Mouse (Mus musculus): ENCODE data around the gene Foxp1.

- TF ChIP-seq POLR2A (IDR thresholded peaks at IDR 0.05; ENCODE audit: insufficient read length, low read depth) (no peak), TCF3 (IDR thresholded peaks at IDR 0.05; ENCODE audit: insufficient read length, low read depth) (no peak), USF1 (IDR thresholded peaks at IDR 0.05; ENCODE audit: low read depth) (no peak), MAX (IDR thresholded peaks at IDR 0.05; ENCODE audit: low read depth) (no peak), TCF12 (IDR thresholded peaks at IDR 0.05; ENCODE audit: insufficient read depth, poor library complexity, severe bottlenecking) (no peak), E2F4 (IDR thresholded peaks at IDR 0.05; ENCODE audit: insufficient read depth) (no peak), SRF (IDR thresholded peaks at IDR 0.05; ENCODE audit: control insufficient read depth, insufficient read length, low read depth) (no peak), POLR2AphosphoS2 (IDR thresholded peaks at IDR 0.05; ENCODE audit: insufficient read length, low read depth) (no peak)
Observed at GRCm38 (mm10) chr6:99053998-99054397, 468.5 kb downstream of the Foxp1 start.
